8 mouse cellular contexts compared by ENCODE assay signal in genomic region chr4:133103525-133104193, GRCm38 (mm10). TPM values are rescaled to one million over a fixed set of nuclear protein-coding genes. Genes with fewer than 3 reads are reported as not detected.
DNase-seq lines count a peak whose midpoint lies in the region; ATAC-seq lines count a peak whose summit lies in the region.

No protein-coding gene starts in this region.

- WGBS in limb, embryonic 10.5 days: 30% methylated on average over 13 of the region's 16 CpGs
- WGBS in stomach, embryonic 16.5 days: 20% methylated on average over 16 of the region's 16 CpGs

- peaks cover 28% of the 10 kb centered on the region for H3K4me1 ChIP-seq in limb, embryonic 10.5 days
- H3K4me1 ChIP-seq in stomach, embryonic 16.5 days (ENCODE audit: control insufficient read depth, insufficient read depth, low read length): peaks cover 23% of the 10 kb centered on the region

- peak; percentile 89 for ATAC-seq in stomach, embryonic 16.5 days (ENCODE audit: insufficient read depth, low FRiP score)

- H3K9me3 ChIP-seq in limb, embryonic 10.5 days (replicated peaks): no peaks in the 10 kb centered on the region
- H3K9me3 ChIP-seq in stomach, embryonic 16.5 days (replicated peaks; ENCODE audit: control insufficient read depth, low read length): no peaks in the 10 kb centered on the region

- peak overlapping the region; percentile 8; the same call in 1 of the 2 replicates for H3K4me3 ChIP-seq in limb, embryonic 10.5 days
- peak overlapping the region; percentile 11; the same call in 1 of the 2 replicates for H3K4me3 ChIP-seq in stomach, embryonic 16.5 days (replicated peaks; ENCODE audit: low read length)

- peak overlapping the region; percentile 40 for H3K4me2 ChIP-seq in stomach, embryonic 16.5 days (ENCODE audit: low read depth, low read length)

- DNase-seq in adrenal gland, postnatal 10 days: peak; percentile 19
- DNase-seq in adrenal gland, postnatal 25 days: no peak
- peak; percentile 43 for DNase-seq in ovary, postnatal 36 days (ENCODE audit: low spot score)
- DNase-seq in ovary, postnatal 10 days (ENCODE audit: low spot score): no peak
- no peak for DNase-seq in limb, embryonic 10.5 days (ENCODE audit: low spot score)
- DNase-seq in layer of hippocampus, postnatal 25 days (ENCODE audit: extremely low spot score in 1 of 2, low spot score in 1 of 2): no peak
- DNase-seq in ovary, postnatal 14 days (ENCODE audit: low spot score): no peak

- H3K9ac ChIP-seq in stomach, embryonic 16.5 days (ENCODE audit: low read length): peak overlapping the region; percentile 50

- no peaks in the 10 kb centered on the region for H3K27me3 ChIP-seq in limb, embryonic 10.5 days (ENCODE audit: low read depth, poor library complexity, severe bottlenecking)
- no peaks in the 10 kb centered on the region for H3K27me3 ChIP-seq in stomach, embryonic 16.5 days (ENCODE audit: control insufficient read depth, insufficient read depth, low read length)

- H3K36me3 ChIP-seq in limb, embryonic 10.5 days: no peaks in the 10 kb centered on the region
- H3K36me3 ChIP-seq in stomach, embryonic 16.5 days (ENCODE audit: control insufficient read depth, insufficient read depth, low read length): no peaks in the 10 kb centered on the region

- H3K27ac ChIP-seq in limb, embryonic 10.5 days: peak overlapping the region; percentile 73
- H3K27ac ChIP-seq in stomach, embryonic 16.5 days (ENCODE audit: low read length): peak overlapping the region; percentile 93

RNA-seq across cellular contexts. Expression of gene Wasf2, which starts 26.6 kb away (rescaled TPM):
- 100 to 1,000 TPM; 122 to 123 TPM for total RNA-seq in adrenal gland, postnatal 10 days (2021)
- total RNA-seq in adrenal gland, postnatal 25 days (2021): 107 and 137 TPM in 2 replicates
- polyA plus RNA-seq in limb, embryonic 10.5 days (2016; fragmentation: Nextera tagmentation; extraction: Ambion mirVana): 62.9 and 73.7 TPM in 2 replicates
- 84.3 and 98.6 TPM in 2 replicates for polyA plus RNA-seq in stomach, embryonic 16.5 days (2015; fragmentation: Nextera tagmentation; extraction: Ambion mirVana)
- 10 to 100 TPM; 28.9 to 32.8 TPM for total RNA-seq in layer of hippocampus, postnatal 25 days (2021)

Comparison
In these comparisons a context has a peak if more than half of its experiments do, and no peak if none do; other contexts are left out.
1. DNase-seq: peak in adrenal gland, postnatal 10 days (single experiment) and ovary, postnatal 36 days (single experiment); none in adrenal gland, postnatal 25 days (single experiment), ovary, postnatal 10 days (single experiment), limb, embryonic 10.5 days (single experiment), layer of hippocampus, postnatal 25 days (0 of 2) and ovary, postnatal 14 days (single experiment).